Mouse (Mus musculus): ENCODE data around the gene Parp6. TPM values are rescaled to one million over a fixed set of nuclear protein-coding genes. Genes with fewer than 3 reads are reported as not detected.

Parp6 gene
- polyA plus RNA-seq, 1 experiment from 2014 or later = 16.6 TPM

DNA sequence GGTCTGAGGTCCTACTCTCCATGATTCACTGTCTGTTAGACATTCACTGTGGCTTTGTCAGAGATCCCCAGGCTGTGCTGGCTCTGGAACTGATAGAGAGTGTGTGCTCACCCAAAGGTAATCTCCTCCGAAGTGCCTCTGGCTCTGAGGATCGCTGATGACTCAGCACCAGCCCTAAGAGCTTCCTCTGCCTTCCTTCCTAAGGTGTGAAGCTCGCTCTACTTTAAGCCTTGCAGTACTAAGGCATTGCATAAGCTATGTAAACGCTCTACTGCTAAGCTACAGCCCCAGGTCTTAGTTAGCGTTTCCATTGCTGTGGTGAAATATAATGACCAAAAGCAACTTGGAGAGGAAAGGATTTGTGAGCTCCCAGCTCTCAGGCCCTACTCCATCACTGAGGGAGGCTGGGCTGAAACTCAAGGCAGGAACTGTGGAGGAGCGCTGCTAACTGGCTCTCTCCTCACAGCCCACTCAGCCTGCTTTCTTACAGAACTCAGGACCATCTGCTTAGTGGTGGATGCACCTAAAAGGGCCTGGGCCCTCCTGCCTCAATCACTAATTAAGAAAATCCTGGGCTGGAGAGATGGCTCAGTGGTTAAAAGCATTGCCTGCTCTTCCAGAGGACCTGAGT, 70.4 kb downstream of the Parp6 start:
- Histone ChIP-seq H3K27ac (replicated peaks) (no peak overlapping the region), H3K27me3 (replicated peaks) (peaks cover 7% of the 10 kb centered on the region), H3K36me3 (no peaks in the 10 kb centered on the region), H3K4me3 (no peak overlapping the region), H3K9me3 (no peaks in the 10 kb centered on the region), H3K4me1 (peaks cover 17% of the 10 kb centered on the region), H3K9ac (no peak overlapping the region), H3K4me2 (no peak overlapping the region)
- WGBS = 23% methylated on average over 6 of the region's 6 CpGs
- no peak for ATAC-seq (ENCODE audit: extremely low read depth, insufficient number of reproducible peaks, low FRiP score, low TSS enrichment)

DNA sequence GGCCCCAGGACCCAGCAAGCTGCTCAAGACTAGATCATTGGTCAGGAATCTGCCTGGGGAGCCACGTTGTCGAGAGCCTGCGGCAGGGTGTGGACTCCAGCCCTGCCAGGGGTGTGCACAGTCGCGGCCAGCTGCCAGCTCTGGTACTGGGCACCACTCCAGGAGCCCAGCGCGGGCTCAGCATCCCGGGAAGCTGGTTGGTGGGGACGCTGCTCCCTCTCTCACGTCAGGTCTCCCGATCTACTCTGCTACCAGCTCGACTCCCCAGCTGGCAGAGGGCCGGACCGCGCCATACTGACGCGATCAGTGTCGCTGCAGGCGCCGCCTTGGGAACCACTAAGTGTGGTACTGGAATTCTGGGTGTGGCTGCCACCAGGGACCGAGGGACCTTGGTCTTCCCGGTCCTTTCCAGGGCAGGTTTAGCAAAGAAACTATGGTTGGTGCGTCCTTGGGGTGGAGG, 74.6 kb downstream of the Parp6 start:
- H3K27me3 ChIP-seq (replicated peaks) = peaks cover 3% of the 10 kb centered on the region; the same call in 1 of the 2 replicates
- peak overlapping the region; percentile 77 for H3K4me2 ChIP-seq
- H3K9ac ChIP-seq = peak overlapping the region; percentile 74
- peak; percentile 71 for ATAC-seq (ENCODE audit: extremely low read depth, insufficient number of reproducible peaks, low FRiP score, low TSS enrichment)
- peak overlapping the region; percentile 77 for H3K27ac ChIP-seq (replicated peaks)
- under 1% methylated on average over 23 of the region's 23 CpGs for WGBS
- peak overlapping the region; percentile 46 for H3K4me3 ChIP-seq
- no peaks in the 10 kb centered on the region for H3K9me3 ChIP-seq
- H3K4me1 ChIP-seq = peaks cover 32% of the 10 kb centered on the region
- H3K36me3 ChIP-seq = no peaks in the 10 kb centered on the region

DNA sequence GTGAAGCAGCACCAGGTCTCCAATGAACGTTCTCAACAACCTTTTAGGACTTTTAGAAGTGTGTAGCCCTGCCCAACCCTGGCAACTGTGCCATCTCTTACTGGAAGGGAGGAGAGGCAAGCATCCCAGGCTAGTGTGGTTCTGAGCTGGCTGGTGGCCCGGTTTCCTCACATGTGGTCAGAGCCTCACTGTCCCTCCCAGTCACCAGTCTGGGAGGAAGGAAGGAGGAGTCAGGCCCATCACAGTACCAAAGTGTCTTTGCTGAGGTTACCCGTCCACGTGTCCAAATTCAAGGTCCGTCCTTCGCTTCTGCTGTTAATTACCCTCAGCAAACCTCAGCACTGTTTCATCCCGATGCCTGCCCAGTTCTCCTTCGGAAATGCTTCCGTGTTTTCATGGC, 75.1 kb downstream of the Parp6 start:
- Histone ChIP-seq H3K27ac (replicated peaks) (peak overlapping the region; percentile 77), H3K27me3 (replicated peaks) (peaks cover 3% of the 10 kb centered on the region; the same call in 1 of the 2 replicates), H3K4me1 (peaks cover 32% of the 10 kb centered on the region), H3K9ac (peak overlapping the region; percentile 74), H3K4me2 (peak overlapping the region; percentile 77), H3K4me3 (peak overlapping the region; percentile 46), H3K36me3 (no peaks in the 10 kb centered on the region), H3K9me3 (no peaks in the 10 kb centered on the region)
- ATAC-seq (ENCODE audit: extremely low read depth, insufficient number of reproducible peaks, low FRiP score, low TSS enrichment) = no peak
- whole genome bisulfite sequencing = 41% methylated on average over 9 of the region's 9 CpGs

DNA sequence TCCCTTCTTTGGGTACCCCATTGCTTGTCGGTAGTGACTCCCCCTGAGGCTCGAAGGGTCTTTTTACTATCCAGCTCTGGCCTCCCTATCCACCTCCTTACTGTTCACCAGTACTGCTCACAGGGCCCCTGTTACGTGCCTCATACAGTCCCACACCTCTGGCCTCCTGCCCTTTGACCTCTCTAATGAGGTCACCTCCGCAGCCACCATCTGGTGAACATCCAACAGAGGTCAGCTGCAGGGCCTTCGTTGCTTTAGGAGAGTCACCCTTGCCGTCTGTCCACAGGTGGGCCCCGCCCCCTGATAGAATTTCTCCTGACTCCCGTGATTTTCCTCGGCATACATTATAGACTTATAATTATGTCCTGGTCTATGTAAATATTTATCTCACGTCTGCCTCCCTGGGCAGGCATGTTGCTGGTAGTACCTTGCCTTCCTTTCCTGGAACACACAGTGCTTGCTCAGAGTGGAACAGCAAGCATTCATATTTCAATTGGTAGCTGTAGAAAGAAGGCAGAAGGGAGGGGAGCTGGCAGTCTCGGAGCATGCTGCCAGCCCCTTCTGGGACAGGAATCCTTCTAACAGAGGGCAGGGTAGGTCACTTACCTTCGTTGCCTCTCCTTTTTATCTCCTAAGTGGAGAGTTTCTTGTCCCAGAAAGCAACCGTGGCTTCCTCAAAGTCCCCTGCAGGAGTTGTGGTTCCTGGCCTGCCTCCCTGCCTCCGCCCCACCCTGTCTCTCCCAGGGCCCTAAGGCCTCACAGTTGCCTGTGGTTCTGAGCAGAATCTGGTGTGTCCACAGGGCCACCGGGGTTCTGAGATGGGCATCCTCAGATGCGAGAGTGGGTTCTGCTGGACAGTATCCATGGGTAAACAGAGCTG, 77.7 kb downstream of the Parp6 start:
- Histone ChIP-seq H3K36me3 (no peaks in the 10 kb centered on the region), H3K4me3 (no peak overlapping the region), H3K4me1 (peaks cover 28% of the 10 kb centered on the region), H3K27ac (replicated peaks) (no peak overlapping the region; the same call in 1 of the 2 replicates), H3K4me2 (no peak overlapping the region), H3K9me3 (no peaks in the 10 kb centered on the region), H3K27me3 (replicated peaks) (peaks cover 3% of the 10 kb centered on the region; the same call in 1 of the 2 replicates), H3K9ac (peak overlapping the region; percentile 3)
- 49% methylated on average over 16 of the region's 16 CpGs for WGBS
- no peak for ATAC-seq (ENCODE audit: extremely low read depth, insufficient number of reproducible peaks, low FRiP score, low TSS enrichment)

DNA sequence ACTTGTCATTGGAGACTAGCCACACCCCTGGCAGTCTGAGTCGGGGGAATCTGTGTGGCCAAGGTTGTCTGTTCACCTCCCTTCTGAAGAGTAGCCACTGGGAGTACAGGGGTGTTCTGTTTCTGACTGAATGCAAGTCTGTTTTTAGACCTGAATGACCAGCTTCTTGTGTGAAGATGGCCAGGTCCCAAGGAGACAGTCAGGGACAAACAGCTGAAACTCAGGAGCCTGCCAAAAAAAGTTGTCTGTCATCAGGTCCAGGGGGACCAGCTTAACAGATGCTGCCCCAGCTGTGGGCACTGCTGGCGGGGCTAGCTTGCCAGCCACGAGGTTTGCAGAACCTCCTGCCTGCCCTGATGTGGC, 78.3 kb downstream of the Parp6 start:
- H3K4me1 ChIP-seq = peaks cover 28% of the 10 kb centered on the region
- no peaks in the 10 kb centered on the region for H3K36me3 ChIP-seq
- H3K4me3 ChIP-seq = no peak overlapping the region
- peaks cover 3% of the 10 kb centered on the region; the same call in 1 of the 2 replicates for H3K27me3 ChIP-seq (replicated peaks)
- no peak for ATAC-seq (ENCODE audit: extremely low read depth, insufficient number of reproducible peaks, low FRiP score, low TSS enrichment)
- WGBS = 32% methylated on average over 3 of the region's 3 CpGs
- no peak overlapping the region for H3K4me2 ChIP-seq
- no peak overlapping the region; the same call in 1 of the 2 replicates for H3K27ac ChIP-seq (replicated peaks)
- no peaks in the 10 kb centered on the region for H3K9me3 ChIP-seq
- H3K9ac ChIP-seq = peak overlapping the region; percentile 3; the same call in 1 of the 2 replicates

DNA sequence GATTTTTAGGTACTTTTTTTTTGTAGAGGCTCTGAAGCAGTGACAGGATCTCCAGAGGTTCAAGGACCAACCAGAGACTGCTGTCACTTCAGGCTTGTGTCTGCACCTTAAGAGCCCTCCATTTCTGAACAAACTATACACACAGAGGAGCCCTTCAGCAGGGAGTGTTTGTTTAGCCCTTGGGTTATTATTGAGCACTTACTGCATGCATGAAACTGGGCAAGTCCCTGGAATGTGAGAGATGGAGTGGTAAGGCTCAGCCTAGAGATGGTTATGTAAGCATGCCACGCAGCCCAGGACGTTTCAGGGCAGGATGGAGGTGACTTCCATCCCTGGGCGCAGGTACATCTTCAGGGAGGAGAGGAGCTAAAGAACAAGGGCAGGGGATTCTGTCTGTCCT, 79.3 kb downstream of the Parp6 start:
- H3K9me3 ChIP-seq = no peaks in the 10 kb centered on the region
- H3K4me2 ChIP-seq = no peak overlapping the region
- H3K27ac ChIP-seq (replicated peaks) = no peak overlapping the region
- peaks cover 25% of the 10 kb centered on the region for H3K4me1 ChIP-seq
- H3K9ac ChIP-seq = no peak overlapping the region
- H3K4me3 ChIP-seq = no peak overlapping the region
- ATAC-seq (ENCODE audit: extremely low read depth, insufficient number of reproducible peaks, low FRiP score, low TSS enrichment) = no peak
- H3K36me3 ChIP-seq = no peaks in the 10 kb centered on the region
- peaks cover 3% of the 10 kb centered on the region; the same call in 1 of the 2 replicates for H3K27me3 ChIP-seq (replicated peaks)
- WGBS = 88% methylated on average over 3 of the region's 3 CpGs

Other genes starting within 250 kb of the Parp6 start
- 14.0 and 14.5 TPM in 2 replicates for gene Arih1, start 130.7 kb upstream of the Parp6 start, polyA plus RNA-seq (2015; fragmentation: Nextera tagmentation; extraction: Ambion mirVana)
- gene Hexa, start 77.7 kb upstream of the Parp6 start, polyA plus RNA-seq (2015; fragmentation: Nextera tagmentation; extraction: Ambion mirVana) = 74.6 and 77.5 TPM in 2 replicates
- gene Tmem202, start 77.4 kb upstream of the Parp6 start, polyA plus RNA-seq (2015; fragmentation: Nextera tagmentation; extraction: Ambion mirVana) = 0.32 and 0.36 TPM in 2 replicates
- 0.11 and 0.23 TPM in 2 replicates for gene Celf6, start 39.4 kb upstream of the Parp6 start, polyA plus RNA-seq (2015; fragmentation: Nextera tagmentation; extraction: Ambion mirVana)
- gene Pkm, start 39.1 kb downstream of the Parp6 start, polyA plus RNA-seq (2015; fragmentation: Nextera tagmentation; extraction: Ambion mirVana) = 1,816 and 1,974 TPM in 2 replicates
- gene Gramd2, start 62.9 kb downstream of the Parp6 start, polyA plus RNA-seq (2015; fragmentation: Nextera tagmentation; extraction: Ambion mirVana) = 0.24 and 0.29 TPM in 2 replicates
- 8.9 and 11.1 TPM in 2 replicates for gene Senp8, start 133.4 kb downstream of the Parp6 start, polyA plus RNA-seq (2015; fragmentation: Nextera tagmentation; extraction: Ambion mirVana)
- gene Myo9a, start 133.6 kb downstream of the Parp6 start, polyA plus RNA-seq (2015; fragmentation: Nextera tagmentation; extraction: Ambion mirVana) = 7.1 and 7.3 TPM in 2 replicates

All from heart, embryonic 13.5 days (tissue).